Mouse (Mus musculus): Measurements from ENCODE around the gene Pth2.

DNA sequence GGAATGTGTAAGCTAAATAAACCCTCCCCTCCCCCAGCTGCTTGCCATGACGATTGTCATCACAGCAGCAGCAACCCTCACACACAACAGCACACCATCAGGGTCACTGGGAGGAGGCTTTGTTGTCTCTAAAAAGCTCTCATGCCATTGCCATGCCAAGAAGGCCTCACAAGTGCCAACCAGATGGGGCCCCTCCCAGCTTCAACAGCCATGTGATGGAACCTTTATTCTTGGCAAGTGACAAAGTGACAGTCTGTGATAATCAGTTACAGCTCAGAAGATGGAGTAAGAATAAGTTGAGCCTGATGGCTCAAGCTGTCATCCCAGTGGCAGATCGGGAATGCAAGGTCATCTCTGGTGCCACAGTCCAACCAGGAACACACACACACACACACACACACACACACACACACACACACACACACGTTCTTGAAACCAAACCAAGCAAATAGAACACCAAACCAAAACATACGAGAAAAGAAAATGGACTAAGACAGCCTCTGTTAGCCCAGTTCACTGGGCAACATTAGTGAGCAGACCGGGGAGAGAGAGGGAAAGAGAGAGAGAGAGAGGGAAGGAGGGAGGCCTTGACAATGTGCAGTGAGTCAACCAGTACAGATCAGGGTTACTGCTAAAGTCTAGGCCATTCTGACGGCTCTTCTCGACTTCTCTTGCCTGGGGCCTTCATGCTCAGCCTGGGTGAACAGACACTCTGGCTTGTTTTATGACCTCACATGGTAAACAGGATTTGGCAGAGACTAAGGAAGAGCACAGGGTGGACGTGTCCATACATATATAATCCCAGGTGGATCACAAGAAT lies 40.7 kb upstream of the Pth2 start:
- TF ChIP-seq CTCF (conservative IDR thresholded peaks at IDR 0.05; ENCODE audit: low read length) (no peak), POU5F1 (IDR thresholded peaks at IDR 0.05; ENCODE audit: borderline replicate concordance, low read length) (no peak), NANOG (IDR thresholded peaks at IDR 0.05; ENCODE audit: borderline replicate concordance, low read length) (no peak)
